Mouse (Mus musculus) neural tube, embryonic 11.5 days (tissue): ENCODE measurements around the gene Tubgcp6. TPM values are rescaled to one million over a fixed set of nuclear protein-coding genes. Genes with fewer than 3 reads are reported as not detected.

Experiments
- ATAC-seq: fragments of 200-750 bp; cut with Nextera tagmentation; 2 replicates; pipeline ENCODE4 v1.8.0; 2017; ENCODE audit warnings: moderate number of reproducible peaks, mild to moderate bottlenecking, moderate TSS enrichment, moderate library complexity; ENCODE audit not compliant: insufficient read depth, low FRiP score, low TSS enrichment
- DNase-seq: peaks from one replicate; pipeline ENCODE4 v3.0.0-alpha.2; 2015; ENCODE audit warnings: low spot score
- H3K27ac ChIP-seq: fragments of 300-500 bp; sonication (generic); 2 replicates; pipeline ENCODE4 v1.5.1; 2014; ENCODE audit warnings: low read depth, mild to moderate bottlenecking, low read length
- H3K27me3 ChIP-seq: fragments of 300-500 bp; sonication (generic); 2 replicates; pipeline ENCODE4 v1.6.1; 2014; ENCODE audit warnings: mild to moderate bottlenecking, low read length, mixed read lengths; ENCODE audit not compliant: control insufficient read depth, insufficient read depth
- H3K36me3 ChIP-seq: fragments of 300-500 bp; sonication (generic); 2 replicates; pipeline ENCODE4 v1.6.1; 2014; ENCODE audit warnings: mild to moderate bottlenecking, low read length, moderate library complexity, mixed read lengths; ENCODE audit not compliant: control insufficient read depth, insufficient read depth
- H3K4me1 ChIP-seq: fragments of 300-500 bp; sonication (generic); 2 replicates; pipeline ENCODE4 v1.6.1; 2014; ENCODE audit warnings: low read length, mixed read lengths; ENCODE audit not compliant: control insufficient read depth, insufficient read depth
- H3K4me2 ChIP-seq: fragments of 300-500 bp; sonication (generic); 2 replicates; pipeline ENCODE4 v1.6.1; 2014; ENCODE audit warnings: low read depth, mild to moderate bottlenecking, moderate library complexity
- H3K4me3 ChIP-seq: fragments of 300-500 bp; sonication (generic); 2 replicates; pipeline ENCODE4 v1.5.1; 2014; ENCODE audit warnings: low read depth, low read length
- H3K9ac ChIP-seq: fragments of 300-500 bp; sonication (generic); 2 replicates; pipeline ENCODE4 v1.6.1; 2014; ENCODE audit warnings: mild to moderate bottlenecking, low read length
- H3K9me3 ChIP-seq: fragments of 300-500 bp; sonication (generic); 2 replicates; pipeline ENCODE4 v1.6.1; 2016; ENCODE audit warnings: low read length; ENCODE audit not compliant: control insufficient read depth
- WGBS: fragments of 180-500 bp; shearing (Covaris S2); extraction: QIAGEN DNeasy Blood & Tissue Kit; methylation state at CpG from one replicate; pipeline ENCODE4 v1.1.7; 2014; 5-methylcytosine and 5-hydroxymethylcytosine counted together
- polyA plus RNA-seq: library from polyadenylated mRNA; unstranded; fragments of >200 nt; fragmentation: Nextera tagmentation; extraction: Ambion mirVana; gene quantifications from 2 replicates; pipeline ENCODE4 v1.2.1, GENCODE M21; 2014

Tubgcp6 gene
- polyA plus RNA-seq, 1 experiment from 2014 or later: 21.1 TPM

DNA sequence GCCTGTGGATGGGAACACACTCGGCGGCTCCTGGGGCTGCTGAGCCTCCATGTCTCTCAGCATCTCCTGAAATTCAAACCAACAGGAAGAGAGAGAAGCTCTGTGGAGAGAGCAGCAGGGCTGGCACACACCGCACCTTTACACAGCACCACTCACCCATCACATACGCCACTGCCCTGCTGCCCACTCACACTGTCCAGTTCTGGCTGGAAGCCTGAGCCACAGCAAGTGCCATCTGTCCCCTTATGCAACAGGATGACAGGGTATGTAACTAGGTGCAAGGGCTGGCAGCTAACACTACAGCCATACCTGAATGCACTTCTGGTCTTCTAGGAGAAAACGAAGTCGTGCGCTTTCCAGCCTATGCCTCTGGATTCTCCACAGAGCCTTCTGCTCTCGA, 18.5 kb downstream of the Tubgcp6 start:
- 95% methylated on average over 8 of the region's 8 CpGs for WGBS
- H3K4me3 ChIP-seq: no peak overlapping the region
- peaks cover 34% of the 10 kb centered on the region for H3K36me3 ChIP-seq
- H3K4me1 ChIP-seq: no peaks in the 10 kb centered on the region
- no peak overlapping the region for H3K4me2 ChIP-seq
- ATAC-seq: no peak
- DNase-seq: no peak
- no peaks in the 10 kb centered on the region for H3K9me3 ChIP-seq
- H3K9ac ChIP-seq: no peak overlapping the region
- H3K27me3 ChIP-seq: no peaks in the 10 kb centered on the region
- no peak overlapping the region for H3K27ac ChIP-seq

DNA sequence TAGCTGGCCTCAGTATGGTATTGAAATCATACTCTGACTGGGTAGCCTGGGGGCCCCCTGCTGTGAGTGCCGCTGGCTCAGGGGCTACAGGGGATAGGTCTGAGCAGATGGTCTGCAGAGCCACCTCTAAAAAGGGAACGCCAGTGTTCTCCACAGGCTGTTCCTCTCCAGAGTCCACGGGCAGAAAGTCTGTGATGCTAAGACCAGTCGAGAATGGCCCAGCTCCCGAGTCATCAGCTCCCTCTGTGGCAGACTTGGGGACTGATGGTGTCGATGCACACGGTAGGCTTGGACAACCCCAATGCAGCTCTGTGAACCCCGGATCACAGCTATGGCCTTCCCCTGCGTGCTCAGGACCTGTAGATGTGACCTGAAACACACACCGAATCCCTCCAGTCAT, 19.0 kb downstream of the Tubgcp6 start:
- Histone ChIP-seq H3K4me1 (no peaks in the 10 kb centered on the region), H3K9ac (no peak overlapping the region), H3K36me3 (peaks cover 36% of the 10 kb centered on the region), H3K27ac (no peak overlapping the region), H3K4me2 (no peak overlapping the region), H3K4me3 (no peak overlapping the region), H3K9me3 (no peaks in the 10 kb centered on the region), H3K27me3 (no peaks in the 10 kb centered on the region)
- WGBS: 87% methylated on average over 10 of the region's 10 CpGs
- ATAC-seq (no peak), DNase-seq (no peak)

DNA sequence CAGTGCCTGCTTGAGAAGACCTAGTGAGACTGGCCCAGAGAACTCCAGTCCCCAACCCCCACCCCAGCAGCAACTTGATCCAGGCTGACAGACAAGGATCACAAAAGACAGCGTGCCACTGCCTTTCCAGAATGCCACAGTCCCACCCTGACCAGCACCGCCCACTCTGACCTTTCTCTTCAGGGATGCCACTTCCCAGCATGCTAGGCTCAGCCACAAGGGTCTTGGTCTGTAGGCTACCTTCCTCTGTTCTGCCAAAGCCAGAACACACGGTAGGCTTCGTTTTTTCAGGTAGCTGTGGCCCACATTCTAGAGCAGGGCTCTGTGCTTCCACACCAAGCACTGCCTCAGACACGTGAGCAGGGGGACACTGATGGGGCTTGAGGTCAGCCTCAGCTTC, 20.3 kb downstream of the Tubgcp6 start:
- no peak overlapping the region for H3K27ac ChIP-seq
- no peak for DNase-seq

DNA sequence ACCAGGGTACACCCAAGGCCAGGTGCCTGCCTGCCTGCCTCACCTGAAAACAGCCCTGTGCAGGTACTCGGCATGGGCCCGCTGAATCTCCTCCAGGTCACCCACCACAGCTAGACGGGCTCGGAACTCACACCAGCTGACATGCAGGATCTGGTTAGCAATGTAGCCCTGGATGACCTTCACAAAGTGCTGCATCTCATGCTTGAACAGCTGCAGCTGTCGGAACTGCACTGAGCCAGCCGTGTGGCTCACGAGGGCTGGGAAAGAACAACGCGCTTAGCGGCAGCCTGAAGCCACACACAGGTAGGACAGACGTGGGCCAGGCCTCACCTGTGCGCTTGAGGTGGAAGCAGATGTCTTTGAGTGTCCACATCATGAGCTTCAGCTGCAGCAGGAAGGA, 22.1 kb downstream of the Tubgcp6 start:
- Histone ChIP-seq H3K27ac (no peak overlapping the region), H3K9me3 (no peaks in the 10 kb centered on the region), H3K4me3 (no peak overlapping the region), H3K4me2 (no peak overlapping the region), H3K36me3 (peaks cover 29% of the 10 kb centered on the region), H3K4me1 (no peaks in the 10 kb centered on the region), H3K27me3 (no peaks in the 10 kb centered on the region), H3K9ac (no peak overlapping the region)
- no peak for DNase-seq
- ATAC-seq: no peak
- WGBS: 94% methylated on average over 12 of the region's 12 CpGs

More for the DNA sequence above, 20.3 kb downstream of the Tubgcp6 start:
- no peak overlapping the region for H3K9ac ChIP-seq
- WGBS: 89% methylated on average over 5 of the region's 5 CpGs
- peaks cover 32% of the 10 kb centered on the region for H3K36me3 ChIP-seq
- no peaks in the 10 kb centered on the region for H3K9me3 ChIP-seq
- no peak for ATAC-seq
- no peak overlapping the region for H3K4me3 ChIP-seq
- H3K27me3 ChIP-seq: no peaks in the 10 kb centered on the region
- H3K4me1 ChIP-seq: no peaks in the 10 kb centered on the region
- no peak overlapping the region for H3K4me2 ChIP-seq

DNA sequence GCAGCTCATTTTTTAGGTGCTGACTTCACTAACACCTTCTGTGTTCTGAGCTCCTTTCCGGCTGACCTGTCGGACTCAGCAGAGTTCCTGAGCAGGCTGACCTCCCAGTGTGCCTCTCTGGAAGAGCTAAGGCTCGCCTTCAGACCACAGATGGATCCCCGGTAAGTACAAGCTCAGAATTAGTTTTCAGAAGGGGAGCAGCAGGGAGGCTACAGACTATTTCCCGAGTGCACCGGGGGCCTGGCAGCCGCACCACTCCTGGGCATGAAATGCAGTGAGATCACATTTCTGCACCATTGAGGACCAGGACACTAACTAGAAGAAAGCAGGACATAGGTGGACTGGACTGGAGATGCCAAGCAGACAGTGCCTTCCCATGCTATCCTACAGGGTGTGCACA, 24.3 kb downstream of the Tubgcp6 start:
- Histone ChIP-seq H3K4me3 (no peak overlapping the region), H3K9me3 (no peaks in the 10 kb centered on the region), H3K9ac (no peak overlapping the region), H3K36me3 (peaks cover 32% of the 10 kb centered on the region), H3K4me2 (no peak overlapping the region), H3K27ac (no peak overlapping the region), H3K27me3 (no peaks in the 10 kb centered on the region), H3K4me1 (no peaks in the 10 kb centered on the region)
- no peak for DNase-seq
- 88% methylated on average over 7 of the region's 7 CpGs for WGBS
- no peak for ATAC-seq

DNA sequence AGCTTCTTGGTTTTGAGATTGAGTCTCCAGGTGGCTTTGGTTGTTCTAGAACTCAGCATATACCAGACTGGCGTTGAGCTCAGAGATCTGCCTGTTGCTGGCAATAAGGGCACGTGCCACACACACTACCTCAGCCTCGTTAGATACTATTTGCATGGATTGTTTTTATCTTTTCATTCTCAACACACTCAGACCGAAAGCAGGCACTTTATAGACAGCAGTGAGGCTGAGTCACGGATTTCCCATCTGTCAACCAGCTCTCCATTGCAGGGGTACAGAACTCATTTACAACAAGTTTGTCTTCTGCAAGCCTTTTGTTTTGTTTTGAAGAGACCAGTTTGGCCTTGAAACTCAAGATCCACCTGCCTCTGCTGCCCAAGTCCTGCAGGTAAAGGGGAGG, 25.5 kb downstream of the Tubgcp6 start:
- ATAC-seq (no peak), DNase-seq (no peak)
- H3K4me3 ChIP-seq: no peak overlapping the region
- H3K9ac ChIP-seq: no peak overlapping the region
- no peaks in the 10 kb centered on the region for H3K27me3 ChIP-seq
- no peaks in the 10 kb centered on the region for H3K9me3 ChIP-seq
- 89% methylated on average over 5 of the region's 5 CpGs for WGBS
- H3K27ac ChIP-seq: no peak overlapping the region
- peaks cover 29% of the 10 kb centered on the region for H3K36me3 ChIP-seq
- H3K4me1 ChIP-seq: no peaks in the 10 kb centered on the region
- H3K4me2 ChIP-seq: no peak overlapping the region

DNA sequence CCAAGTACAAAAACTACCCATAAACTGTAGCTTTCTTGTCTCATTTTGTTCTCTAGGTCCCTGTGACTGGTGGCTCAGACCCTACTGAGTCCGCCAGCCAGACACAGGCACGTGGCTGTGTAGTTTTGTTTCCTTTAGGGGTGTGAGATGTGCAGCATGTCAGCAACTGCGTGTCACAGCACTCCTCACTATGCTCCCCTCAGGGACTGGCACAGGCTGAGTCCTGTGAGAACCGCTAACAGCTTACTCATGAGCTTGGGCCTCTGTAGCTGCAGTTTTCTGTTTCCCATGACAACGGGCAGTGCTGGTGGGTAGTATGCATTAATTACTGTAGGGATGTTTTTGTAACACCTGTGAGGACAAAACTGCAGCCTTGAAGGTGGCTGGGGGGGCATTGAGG, 30.7 kb downstream of the Tubgcp6 start:
- Histone ChIP-seq H3K4me1 (peaks cover 7% of the 10 kb centered on the region), H3K4me2 (no peak overlapping the region), H3K4me3 (no peak overlapping the region), H3K36me3 (peaks cover 11% of the 10 kb centered on the region), H3K27ac (no peak overlapping the region), H3K9me3 (no peaks in the 10 kb centered on the region), H3K9ac (no peak overlapping the region), H3K27me3 (no peaks in the 10 kb centered on the region)
- WGBS: 80% methylated on average over 5 of the region's 5 CpGs
- DNase-seq: no peak
- ATAC-seq: no peak

DNA sequence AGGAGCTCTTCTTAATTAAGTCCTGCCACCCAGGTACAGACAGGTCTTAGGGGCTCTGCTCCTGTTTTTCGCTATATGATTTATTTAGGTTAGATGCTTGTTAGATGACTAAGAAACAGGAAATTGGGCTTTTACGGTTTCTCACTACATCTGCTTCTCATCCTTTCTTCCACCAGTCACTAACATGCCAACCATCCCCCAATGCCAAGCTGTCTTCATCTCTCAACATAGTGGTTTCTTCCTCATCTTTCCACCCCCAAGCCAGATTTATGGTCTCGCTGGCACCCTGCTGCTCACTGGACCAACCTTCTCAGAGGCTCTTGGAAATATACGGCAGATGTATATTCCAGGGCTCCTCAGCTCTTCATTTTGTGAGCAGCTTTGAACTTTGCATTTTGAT, 32.2 kb downstream of the Tubgcp6 start:
- H3K9me3 ChIP-seq: no peaks in the 10 kb centered on the region
- no peak overlapping the region for H3K4me2 ChIP-seq
- H3K27me3 ChIP-seq: no peaks in the 10 kb centered on the region
- no peak overlapping the region for H3K27ac ChIP-seq
- H3K36me3 ChIP-seq: peaks cover 13% of the 10 kb centered on the region
- 78% methylated on average over 4 of the region's 4 CpGs for WGBS
- DNase-seq (no peak), ATAC-seq (no peak)
- no peak overlapping the region for H3K9ac ChIP-seq
- H3K4me1 ChIP-seq: peaks cover 7% of the 10 kb centered on the region
- H3K4me3 ChIP-seq: no peak overlapping the region

DNA sequence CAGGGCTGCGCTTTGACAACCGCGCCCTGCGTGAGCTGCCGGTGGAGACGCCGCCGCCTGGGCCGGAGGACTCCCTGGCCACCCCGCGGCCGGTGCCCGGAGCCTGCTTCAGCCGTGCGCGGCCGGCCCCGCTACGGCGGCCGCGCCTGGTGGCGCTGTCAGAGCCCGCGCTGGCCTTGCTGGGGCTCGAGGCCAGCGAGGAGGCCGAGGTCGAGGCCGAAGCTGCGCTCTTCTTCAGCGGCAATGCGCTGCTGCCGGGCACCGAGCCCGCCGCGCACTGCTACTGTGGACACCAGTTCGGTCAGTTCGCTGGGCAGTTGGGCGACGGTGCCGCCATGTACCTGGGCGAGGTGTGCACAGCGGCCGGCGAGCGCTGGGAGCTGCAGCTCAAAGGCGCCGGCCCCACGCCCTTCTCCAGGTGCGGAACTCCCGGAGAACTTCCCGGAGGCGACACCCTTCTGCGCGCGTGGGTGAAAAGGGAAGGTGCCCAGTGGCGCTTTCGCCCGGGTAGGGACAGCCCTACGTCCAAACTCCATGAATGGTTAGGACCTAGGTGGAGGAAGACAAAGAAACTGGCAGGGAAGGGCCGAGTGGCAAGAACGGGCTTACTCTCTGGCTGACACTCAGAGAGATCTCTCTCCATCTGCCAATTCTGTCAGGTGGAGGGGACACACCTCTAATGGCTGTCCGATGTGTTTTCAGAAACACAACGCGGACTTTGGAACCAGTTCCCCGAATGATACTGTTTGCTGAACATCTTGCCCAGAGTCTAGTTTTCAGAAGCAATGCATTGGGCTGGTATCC, 33.5 kb downstream of the Tubgcp6 start:
- ATAC-seq: peak; percentile 57
- peak overlapping the region; percentile 100 for H3K4me2 ChIP-seq
- WGBS: 4% methylated on average over 64 of the region's 68 CpGs
- no peak for DNase-seq
- H3K9me3 ChIP-seq: no peaks in the 10 kb centered on the region
- H3K4me3 ChIP-seq: peak overlapping the region; percentile 97
- no peaks in the 10 kb centered on the region for H3K27me3 ChIP-seq
- H3K36me3 ChIP-seq: peaks cover 8% of the 10 kb centered on the region
- H3K27ac ChIP-seq: peak overlapping the region; percentile 74; the same call in 1 of the 2 replicates
- peaks cover 7% of the 10 kb centered on the region for H3K4me1 ChIP-seq
- H3K9ac ChIP-seq: peak overlapping the region; percentile 92
